Mouse (Mus musculus): ENCODE measurements at regions not wholly inside any gene's neighbourhood (a gene's known extent, or its start where the extent isn't known, plus 50 kb on each side); places are given as distances from the start of the nearest gene placed in this dataset.
A peak's percentile ranks its signal among the peaks of the same experiment; 100 is the strongest.

GRCm38 (mm10) chr13:30044790-30045189, 58.9 kb upstream of the E2f3 start:
- Histone ChIP-seq H3K4me1 (ENCODE audit: control insufficient read depth, insufficient read depth, insufficient read length) (peaks cover 6% of the 10 kb centered on the region; the same call in 1 of the 2 replicates), H3K4me3 (ENCODE audit: extremely low read depth, insufficient read depth, insufficient read length) (no peak overlapping the region), H3K27me3 (ENCODE audit: control insufficient read depth, insufficient read depth, low read length) (no peaks in the 10 kb centered on the region), H3K36me3 (ENCODE audit: control insufficient read depth, insufficient read depth, low read length) (no peaks in the 10 kb centered on the region), H3K27ac (ENCODE audit: insufficient read depth, low read length) (no peak overlapping the region)
- 85% methylated on average over 2 of the region's 2 CpGs for WGBS
- TF ChIP-seq POLR2A (IDR thresholded peaks at IDR 0.05; ENCODE audit: low read depth, low read length), result no peak
- no peak for TF ChIP-seq CTCF (IDR thresholded peaks at IDR 0.05; ENCODE audit: extremely low read depth, insufficient read depth, insufficient read length, insufficient replicate concordance)
- no peak for DNase-seq (ENCODE audit: low read depth in 1 of 2, low spot score in 2 of 2)

- TF ChIP-seq CTCF (IDR thresholded peaks at IDR 0.05; ENCODE audit: extremely low read depth, insufficient read depth, insufficient read length, insufficient replicate concordance) (no peak), POLR2A (IDR thresholded peaks at IDR 0.05; ENCODE audit: low read depth, low read length) (no peak)
- Histone ChIP-seq H3K27me3 (ENCODE audit: control insufficient read depth, insufficient read depth, low read length) (no peaks in the 10 kb centered on the region), H3K4me3 (ENCODE audit: extremely low read depth, insufficient read depth, insufficient read length) (peak overlapping the region; percentile 3; the same call in 1 of the 2 replicates), H3K4me1 (ENCODE audit: control insufficient read depth, insufficient read depth, insufficient read length) (peaks cover 6% of the 10 kb centered on the region; the same call in 1 of the 2 replicates), H3K36me3 (ENCODE audit: control insufficient read depth, insufficient read depth, low read length) (no peaks in the 10 kb centered on the region), H3K27ac (ENCODE audit: insufficient read depth, low read length) (0 out of 2 replicates have a peak overlapping the region, but pooled peaks have one; percentile 19)
- DNase-seq (ENCODE audit: low read depth in 1 of 2, low spot score in 2 of 2), result no peak
- WGBS, result 12% methylated on average over 15 of the region's 15 CpGs
Measured at GRCm38 (mm10) chr13:30042689-30043320, 56.9 kb upstream of the E2f3 start.

- Histone ChIP-seq H3K27ac (ENCODE audit: insufficient read depth, low read length) (no peak overlapping the region), H3K4me3 (ENCODE audit: extremely low read depth, insufficient read depth, insufficient read length) (no peak overlapping the region), H3K4me1 (ENCODE audit: control insufficient read depth, insufficient read depth, insufficient read length) (peaks cover 6% of the 10 kb centered on the region; the same call in 1 of the 2 replicates), H3K36me3 (ENCODE audit: control insufficient read depth, insufficient read depth, low read length) (no peaks in the 10 kb centered on the region), H3K27me3 (ENCODE audit: control insufficient read depth, insufficient read depth, low read length) (no peaks in the 10 kb centered on the region)
- DNase-seq (ENCODE audit: low read depth in 1 of 2, low spot score in 2 of 2), result no peak
- no peak for TF ChIP-seq POLR2A (IDR thresholded peaks at IDR 0.05; ENCODE audit: low read depth, low read length)
- TF ChIP-seq CTCF (IDR thresholded peaks at IDR 0.05; ENCODE audit: extremely low read depth, insufficient read depth, insufficient read length, insufficient replicate concordance), result no peak
- 76% methylated on average over 3 of the region's 3 CpGs for WGBS
Measured at GRCm38 (mm10) chr13:30041501-30042295, 55.8 kb upstream of the E2f3 start.

DNA sequence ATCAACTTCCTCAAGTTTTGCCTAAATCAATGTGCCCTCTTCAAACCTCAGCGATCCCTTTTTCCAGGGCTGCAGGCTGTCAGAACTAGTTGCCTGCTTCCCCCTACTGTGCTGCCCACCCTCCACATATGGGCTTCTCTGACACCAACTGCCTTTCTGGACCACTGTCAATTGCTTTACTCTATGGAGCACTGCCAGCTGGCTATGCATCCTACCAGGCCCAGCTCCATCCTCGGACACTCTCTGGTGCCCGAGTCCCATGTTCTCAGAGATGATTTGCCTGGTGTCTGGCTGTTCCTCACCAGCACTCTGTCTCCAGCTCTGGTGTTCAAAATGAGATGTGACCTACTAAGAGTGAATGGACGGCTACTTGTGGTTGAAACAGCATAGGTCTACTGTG, 54.4 kb upstream of the E2f3 start:
- no peak for DNase-seq (ENCODE audit: low read depth in 1 of 2, low spot score in 2 of 2)
- WGBS, result 90% methylated on average over 4 of the region's 4 CpGs
- no peaks in the 10 kb centered on the region for H3K27me3 ChIP-seq (ENCODE audit: control insufficient read depth, insufficient read depth, low read length)

GRCm38 (mm10) chr13:30039791-30040190, 53.9 kb upstream of the E2f3 start:
- Histone ChIP-seq H3K27me3 (ENCODE audit: control insufficient read depth, insufficient read depth, low read length) (no peaks in the 10 kb centered on the region), H3K4me3 (ENCODE audit: extremely low read depth, insufficient read depth, insufficient read length) (no peak overlapping the region), H3K36me3 (ENCODE audit: control insufficient read depth, insufficient read depth, low read length) (no peaks in the 10 kb centered on the region), H3K4me1 (ENCODE audit: control insufficient read depth, insufficient read depth, insufficient read length) (peaks cover 6% of the 10 kb centered on the region; the same call in 1 of the 2 replicates), H3K27ac (ENCODE audit: insufficient read depth, low read length) (no peak overlapping the region)
- TF ChIP-seq POLR2A (IDR thresholded peaks at IDR 0.05; ENCODE audit: low read depth, low read length) (no peak), CTCF (IDR thresholded peaks at IDR 0.05; ENCODE audit: extremely low read depth, insufficient read depth, insufficient read length, insufficient replicate concordance) (no peak)
- DNase-seq (ENCODE audit: low read depth in 1 of 2, low spot score in 2 of 2), result no peak
- WGBS, result 87% methylated on average over 2 of the region's 2 CpGs

More for the DNA sequence above, 54.4 kb upstream of the E2f3 start:
- Histone ChIP-seq H3K4me1 (ENCODE audit: control insufficient read depth, insufficient read depth, insufficient read length) (peaks cover 6% of the 10 kb centered on the region; the same call in 1 of the 2 replicates), H3K4me3 (ENCODE audit: extremely low read depth, insufficient read depth, insufficient read length) (no peak overlapping the region), H3K27ac (ENCODE audit: insufficient read depth, low read length) (no peak overlapping the region), H3K36me3 (ENCODE audit: control insufficient read depth, insufficient read depth, low read length) (no peaks in the 10 kb centered on the region)
- TF ChIP-seq CTCF (IDR thresholded peaks at IDR 0.05; ENCODE audit: extremely low read depth, insufficient read depth, insufficient read length, insufficient replicate concordance) (no peak), POLR2A (IDR thresholded peaks at IDR 0.05; ENCODE audit: low read depth, low read length) (no peak)

DNA sequence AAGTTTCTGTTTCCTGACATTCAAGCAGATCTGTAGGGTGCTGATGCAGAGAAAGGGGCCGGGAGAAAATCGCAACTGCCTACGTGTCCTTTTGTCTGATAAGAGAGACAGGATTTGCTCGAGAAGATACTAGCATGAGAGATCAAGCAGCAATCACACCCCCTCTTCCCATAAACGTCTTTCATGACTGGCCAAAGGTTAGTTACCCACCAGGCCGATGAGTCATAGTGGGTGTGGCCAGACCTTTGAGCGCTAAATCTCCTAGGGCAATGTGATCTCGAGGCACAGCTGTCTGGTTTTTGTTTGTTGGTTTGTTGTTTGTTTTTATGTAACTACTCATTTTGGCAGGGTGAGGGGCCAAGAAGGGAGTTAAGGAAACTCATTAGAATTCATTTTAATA, 50.7 kb upstream of the E2f3 start:
- 65% methylated on average over 8 of the region's 8 CpGs for WGBS
- no peak overlapping the region for H3K27ac ChIP-seq (ENCODE audit: insufficient read depth, low read length)
- no peak for DNase-seq (ENCODE audit: low read depth in 1 of 2, low spot score in 2 of 2)

More for the DNA sequence above, 50.7 kb upstream of the E2f3 start:
- no peaks in the 10 kb centered on the region for H3K4me1 ChIP-seq (ENCODE audit: control insufficient read depth, insufficient read depth, insufficient read length)
- H3K4me3 ChIP-seq (ENCODE audit: extremely low read depth, insufficient read depth, insufficient read length), result no peak overlapping the region
- no peaks in the 10 kb centered on the region for H3K36me3 ChIP-seq (ENCODE audit: control insufficient read depth, insufficient read depth, low read length)
- H3K27me3 ChIP-seq (ENCODE audit: control insufficient read depth, insufficient read depth, low read length), result no peaks in the 10 kb centered on the region
- no peak for TF ChIP-seq CTCF (IDR thresholded peaks at IDR 0.05; ENCODE audit: extremely low read depth, insufficient read depth, insufficient read length, insufficient replicate concordance)
- no peak for TF ChIP-seq POLR2A (IDR thresholded peaks at IDR 0.05; ENCODE audit: low read depth, low read length)
